Mouse (Mus musculus): Measurements from ENCODE around the gene Atxn2. TPM values are rescaled to one million over a fixed set of nuclear protein-coding genes. Genes with fewer than 3 reads are reported as not detected.
A peak's percentile ranks its signal among the peaks of the same experiment; 100 is the strongest.
"Not testable (repeated sequence)": the region's sequence is repeated elsewhere in the genome, so short reads cannot be mapped to it uniquely, and the experiment has no call there.

The Atxn2 gene
- polyA plus RNA-seq, 1 experiment from 2014 or later: 40.5 TPM

DNA sequence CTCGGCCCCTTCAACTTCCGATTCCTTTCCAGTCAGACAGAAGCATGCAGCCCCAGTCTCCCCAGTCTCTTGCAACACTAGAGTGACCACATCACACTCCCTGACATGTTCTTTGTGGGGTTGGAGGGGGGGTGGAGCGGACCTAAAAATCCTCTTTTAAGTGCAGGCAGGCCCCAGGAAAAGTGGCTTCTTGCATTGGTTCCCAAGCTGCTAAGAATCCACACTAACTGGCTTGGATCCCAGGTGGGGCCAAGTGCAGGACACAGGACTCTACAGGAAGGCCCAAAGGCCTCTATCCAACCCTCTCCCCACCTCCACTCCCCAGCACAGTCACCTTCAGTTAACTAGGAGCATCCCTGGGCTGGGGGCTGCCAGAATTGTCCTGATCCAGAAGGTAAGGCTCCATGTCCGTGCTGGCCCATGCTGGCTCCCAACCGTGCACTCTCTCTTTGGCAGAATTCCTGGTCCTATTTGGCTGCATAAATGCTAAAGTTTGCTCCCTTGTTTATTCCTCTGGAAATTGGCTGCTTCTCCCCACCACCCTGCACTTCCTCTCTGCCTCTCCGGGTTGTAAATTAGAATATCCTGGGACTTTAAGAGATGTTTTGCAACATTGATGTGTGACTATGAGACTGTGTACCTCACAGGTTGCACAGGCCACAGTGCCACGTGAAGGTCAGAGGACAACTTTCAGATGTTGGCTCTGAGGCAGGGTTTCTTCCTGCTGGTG lies 20.5 kb upstream of the Atxn2 start:
- 0 out of 2 replicates have a peak, but pooled peaks cover 4% of the 10 kb centered on the region for H3K4me1 ChIP-seq
- no peak overlapping the region for H3K9ac ChIP-seq
- 74% methylated on average over 7 of the region's 7 CpGs for WGBS (ENCODE audit: insufficient replicate concordance)
- no peak overlapping the region for H3K4me2 ChIP-seq
- H3K9me3 ChIP-seq (replicated peaks): no peaks in the 10 kb centered on the region
- peaks cover 23% of the 10 kb centered on the region for H3K36me3 ChIP-seq
- no peak overlapping the region for H3K4me3 ChIP-seq
- no peaks in the 10 kb centered on the region for H3K27me3 ChIP-seq (replicated peaks)
- no peak overlapping the region; the same call in 1 of the 2 replicates for H3K27ac ChIP-seq
- ATAC-seq: no peak

DNA sequence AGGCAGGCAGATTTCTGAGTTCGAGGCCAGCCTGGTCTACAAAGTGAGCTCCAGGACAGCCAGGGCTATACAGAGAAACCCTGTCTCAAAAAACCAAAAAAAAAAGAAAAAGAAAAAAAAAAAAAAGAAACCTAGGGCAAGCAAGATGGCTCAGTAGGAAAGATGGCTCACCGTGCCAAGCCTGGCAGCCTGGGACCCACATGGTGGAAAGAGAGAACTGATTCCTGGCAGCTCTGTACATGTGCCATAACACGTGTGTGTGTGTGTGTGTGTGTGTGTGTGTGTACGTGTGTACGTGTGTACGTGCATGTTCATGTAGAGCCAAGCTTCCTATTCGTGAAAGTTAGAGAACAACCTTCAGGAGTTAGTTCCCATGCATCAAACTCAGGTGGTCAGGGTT lies 19.7 kb upstream of the Atxn2 start:
- H3K9ac ChIP-seq; H3K4me1 ChIP-seq; ATAC-seq; H3K27me3 ChIP-seq (replicated peaks); H3K27ac ChIP-seq; H3K4me3 ChIP-seq; H3K4me2 ChIP-seq; H3K9me3 ChIP-seq (replicated peaks): not testable (repeated sequence)
- H3K36me3 ChIP-seq: peaks cover 15% of the 10 kb centered on the region
- WGBS (ENCODE audit: insufficient replicate concordance): 81% methylated on average over 7 of the region's 7 CpGs

DNA sequence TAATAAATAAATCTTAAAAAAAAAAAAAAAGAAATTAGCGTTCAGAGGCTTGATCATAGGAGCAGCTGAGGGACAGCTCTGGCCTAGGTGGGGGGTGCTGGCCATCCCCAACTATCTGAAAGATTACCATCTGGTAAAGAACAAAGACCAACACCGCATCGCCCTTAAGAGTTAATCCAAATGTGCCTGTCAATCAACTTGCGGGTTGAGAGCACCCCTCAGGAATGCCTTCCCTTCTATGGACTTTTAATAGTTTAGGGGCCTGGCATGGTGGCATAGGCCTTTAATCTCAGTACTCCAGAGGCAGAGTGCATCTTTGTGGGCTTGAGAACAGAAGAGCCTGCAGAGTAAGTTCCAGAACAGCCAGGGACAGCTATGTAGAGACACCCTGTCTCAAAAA lies 18.2 kb upstream of the Atxn2 start:
- H3K9me3 ChIP-seq (replicated peaks): no peaks in the 10 kb centered on the region
- H3K4me3 ChIP-seq: no peak overlapping the region
- no peak overlapping the region for H3K9ac ChIP-seq
- H3K27ac ChIP-seq: no peak overlapping the region
- H3K4me1 ChIP-seq: 0 out of 2 replicates have a peak, but pooled peaks cover 4% of the 10 kb centered on the region
- H3K36me3 ChIP-seq: 0 out of 2 replicates have a peak, but pooled peaks cover 2% of the 10 kb centered on the region
- no peaks in the 10 kb centered on the region for H3K27me3 ChIP-seq (replicated peaks)
- no peak for ATAC-seq
- no peak overlapping the region for H3K4me2 ChIP-seq
- WGBS (ENCODE audit: insufficient replicate concordance): 67% methylated on average over 4 of the region's 4 CpGs

DNA sequence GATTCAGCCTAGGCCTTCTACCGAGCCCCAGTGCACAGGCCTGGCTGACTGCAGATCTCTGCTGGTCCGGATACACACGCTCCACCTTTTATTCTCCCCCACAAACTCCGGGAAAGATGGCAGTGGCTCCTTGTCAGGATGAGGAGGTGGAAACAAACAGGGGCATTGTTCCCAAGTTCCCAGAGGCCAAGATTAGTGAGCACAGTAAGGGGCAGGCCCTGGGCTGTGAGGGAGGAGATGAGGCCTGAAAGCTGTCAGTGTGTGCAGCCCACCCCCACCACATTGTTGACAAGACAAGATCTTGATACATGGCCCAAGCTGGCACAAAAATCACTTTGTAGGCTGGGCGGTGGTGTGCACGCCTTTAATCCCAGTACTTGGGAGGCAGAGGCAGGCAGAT lies 14.4 kb upstream of the Atxn2 start:
- Histone ChIP-seq H3K27ac (no peak overlapping the region), H3K4me3 (no peak overlapping the region), H3K4me1 (peaks cover 27% of the 10 kb centered on the region), H3K9me3 (replicated peaks) (no peaks in the 10 kb centered on the region), H3K4me2 (no peak overlapping the region), H3K27me3 (replicated peaks) (no peaks in the 10 kb centered on the region), H3K36me3 (no peaks in the 10 kb centered on the region), H3K9ac (no peak overlapping the region)
- 72% methylated on average over 6 of the region's 6 CpGs for WGBS (ENCODE audit: insufficient replicate concordance)
- no peak for ATAC-seq

DNA sequence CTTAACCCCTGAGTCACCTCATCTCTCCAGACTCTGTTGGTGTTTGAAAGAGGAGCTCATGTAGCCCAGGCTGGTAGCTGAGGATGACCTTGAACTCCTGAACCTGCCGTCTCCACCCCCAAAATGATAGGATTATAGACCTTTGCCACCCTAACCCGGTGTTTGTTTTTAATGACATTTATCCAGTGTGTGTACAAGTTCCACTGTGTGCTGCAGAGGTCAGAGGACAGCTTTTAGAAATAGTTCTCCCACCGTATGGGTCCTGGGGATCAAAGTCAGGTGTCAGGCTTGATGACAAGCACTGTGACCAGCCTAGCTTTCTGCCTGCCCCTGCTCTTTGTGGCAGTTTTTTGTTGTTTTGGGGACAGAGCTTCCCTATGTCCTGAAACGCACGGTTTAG lies 11.2 kb upstream of the Atxn2 start:
- H3K4me3 ChIP-seq: no peak overlapping the region
- WGBS (ENCODE audit: insufficient replicate concordance): 51% methylated on average over 5 of the region's 5 CpGs
- no peaks in the 10 kb centered on the region for H3K9me3 ChIP-seq (replicated peaks)
- ATAC-seq: 0 out of 2 replicates have a peak, but pooled peaks have one; percentile 18
- no peaks in the 10 kb centered on the region for H3K36me3 ChIP-seq
- H3K9ac ChIP-seq: no peak overlapping the region
- H3K27me3 ChIP-seq (replicated peaks): no peaks in the 10 kb centered on the region
- H3K4me1 ChIP-seq: peaks cover 54% of the 10 kb centered on the region
- H3K27ac ChIP-seq: peak overlapping the region; percentile 95
- H3K4me2 ChIP-seq: 0 out of 2 replicates have a peak overlapping the region, but pooled peaks have one; percentile 0

DNA sequence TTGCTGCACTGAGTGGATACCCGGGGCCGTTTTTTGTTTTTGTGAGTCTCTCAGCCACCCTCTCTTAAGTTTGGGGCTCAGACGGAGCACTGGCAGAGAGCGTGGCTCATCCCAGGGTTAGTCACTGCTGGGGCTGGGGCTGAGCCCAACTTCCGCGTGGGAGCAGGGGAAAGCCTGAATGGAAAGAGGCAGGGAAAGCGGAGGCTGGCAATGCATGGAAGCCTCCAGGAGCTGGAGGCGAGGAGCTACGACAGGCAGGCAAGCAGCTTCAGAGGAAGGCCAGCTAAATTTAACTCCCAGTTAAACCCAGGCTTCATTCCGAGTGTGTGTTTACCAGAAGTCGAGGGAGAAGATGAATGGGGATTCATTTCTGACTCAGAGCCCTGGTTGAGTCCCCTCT lies 10.6 kb upstream of the Atxn2 start:
- peak overlapping the region; percentile 42; the same call in 1 of the 2 replicates for H3K9ac ChIP-seq
- H3K4me1 ChIP-seq: peaks cover 59% of the 10 kb centered on the region
- peak overlapping the region; percentile 95 for H3K27ac ChIP-seq
- peak overlapping the region; percentile 0 for H3K4me2 ChIP-seq
- no peaks in the 10 kb centered on the region for H3K27me3 ChIP-seq (replicated peaks)
- H3K4me3 ChIP-seq: no peak overlapping the region
- no peaks in the 10 kb centered on the region for H3K9me3 ChIP-seq (replicated peaks)
- ATAC-seq: no peak
- no peaks in the 10 kb centered on the region for H3K36me3 ChIP-seq
- WGBS (ENCODE audit: insufficient replicate concordance): 48% methylated on average over 11 of the region's 11 CpGs

DNA sequence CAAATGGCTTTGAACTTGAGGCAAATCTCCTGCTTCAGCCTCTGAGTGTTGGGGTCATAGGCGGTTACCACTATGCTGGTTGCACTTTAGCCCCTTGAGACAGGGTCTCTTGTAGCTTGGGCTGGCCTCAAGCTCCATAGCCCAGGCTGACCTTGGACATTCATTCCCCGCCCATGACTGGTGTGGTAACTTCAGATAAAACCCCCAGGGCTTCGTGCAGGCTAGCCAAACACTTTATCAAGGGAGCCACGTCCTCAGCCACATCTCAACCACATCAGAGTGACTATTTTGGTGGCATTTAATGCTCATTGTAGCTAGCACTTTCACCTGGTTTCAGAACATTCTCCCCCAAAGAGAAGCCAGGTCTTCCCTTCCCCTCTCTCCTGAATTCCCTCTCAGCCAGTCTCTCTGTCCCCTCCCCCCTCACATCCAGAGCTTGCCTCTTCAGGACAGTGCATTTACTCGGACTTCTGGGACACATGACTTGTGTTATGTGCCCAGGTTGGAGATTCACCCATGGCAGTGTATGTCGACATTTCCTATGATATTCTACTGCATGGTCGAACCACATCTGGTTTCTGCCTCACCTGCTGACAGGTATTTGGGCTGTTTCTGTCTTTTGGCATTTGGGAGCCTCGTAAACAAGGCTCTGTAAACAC lies 9.9 kb upstream of the Atxn2 start:
- H3K4me3 ChIP-seq: peak overlapping the region; percentile 33
- peaks cover 59% of the 10 kb centered on the region for H3K4me1 ChIP-seq
- peak; percentile 92 for ATAC-seq
- 19% methylated on average over 8 of the region's 8 CpGs for WGBS (ENCODE audit: insufficient replicate concordance)
- H3K9me3 ChIP-seq (replicated peaks): no peaks in the 10 kb centered on the region
- H3K27me3 ChIP-seq (replicated peaks): no peaks in the 10 kb centered on the region
- no peaks in the 10 kb centered on the region for H3K36me3 ChIP-seq
- H3K9ac ChIP-seq: peak overlapping the region; percentile 60
- H3K27ac ChIP-seq: peak overlapping the region; percentile 95
- peak overlapping the region; percentile 61 for H3K4me2 ChIP-seq

DNA sequence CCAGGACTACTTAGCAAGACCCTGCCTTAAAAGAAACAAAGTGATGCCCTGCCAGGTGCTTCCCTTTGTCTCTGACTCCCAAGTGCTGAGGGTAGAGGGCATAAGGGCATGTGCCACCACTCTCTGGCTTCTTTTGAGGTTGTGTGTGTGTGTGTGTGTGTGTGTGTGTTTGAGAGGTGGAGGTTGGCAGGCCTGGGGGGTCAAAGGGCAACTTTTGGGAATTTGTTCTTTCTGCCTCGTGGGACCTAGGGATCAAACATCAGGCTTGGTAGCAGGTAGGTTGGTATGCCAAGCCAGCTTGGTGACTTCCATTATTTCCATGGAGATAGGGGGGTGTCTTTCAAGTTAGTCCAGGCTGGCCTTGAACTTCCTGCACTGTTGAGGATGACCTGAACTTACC lies 7.8 kb upstream of the Atxn2 start:
- Histone ChIP-seq H3K4me3 (no peak overlapping the region), H3K9ac (no peak overlapping the region), H3K4me1 (peaks cover 59% of the 10 kb centered on the region), H3K4me2 (no peak overlapping the region), H3K27ac (peak overlapping the region; percentile 30; the same call in 1 of the 2 replicates), H3K9me3 (replicated peaks) (no peaks in the 10 kb centered on the region), H3K27me3 (replicated peaks) (no peaks in the 10 kb centered on the region), H3K36me3 (no peaks in the 10 kb centered on the region)
- 43% methylated on average over 1 of the region's 1 CpGs for WGBS (ENCODE audit: insufficient replicate concordance)
- ATAC-seq: no peak

DNA sequence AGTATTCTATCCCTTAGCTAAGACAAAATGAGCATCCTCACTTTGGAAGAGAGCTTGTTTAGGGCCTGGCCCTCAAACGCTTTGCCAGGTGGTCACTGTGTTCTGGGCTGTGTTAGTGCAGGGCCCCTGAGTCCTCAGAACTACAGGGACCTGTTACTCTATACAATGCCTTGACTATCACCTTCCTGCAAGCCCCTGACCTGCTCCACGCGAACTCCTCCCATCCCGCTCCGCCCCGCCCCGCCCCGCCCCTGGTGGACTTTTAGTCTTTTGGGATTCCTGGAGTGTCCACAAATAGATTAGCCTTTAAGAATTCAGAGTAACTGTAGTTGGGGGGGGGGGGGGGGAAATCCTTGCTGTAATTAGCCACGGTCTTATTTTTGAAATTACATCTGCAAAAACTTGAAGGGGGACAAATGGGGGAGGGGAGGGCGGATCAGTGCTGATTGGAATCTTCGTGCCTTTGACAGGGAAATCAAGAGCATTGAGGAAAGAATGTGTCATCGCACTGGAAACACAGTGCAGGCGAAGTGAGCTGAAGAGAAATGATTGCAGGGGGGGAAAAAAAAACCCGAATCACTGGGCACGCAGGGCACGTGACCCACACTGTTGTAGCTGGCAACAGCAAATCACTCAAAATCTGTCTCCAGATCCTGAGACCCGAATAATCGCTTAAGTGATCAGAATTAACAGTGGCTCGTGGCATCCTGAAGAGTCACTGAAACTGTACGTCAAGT lies 6.5 kb upstream of the Atxn2 start:
- peak overlapping the region; percentile 46; the same call in 1 of the 2 replicates for H3K27ac ChIP-seq
- ATAC-seq: peak; percentile 30; the same call in 1 of the 2 replicates

DNA sequence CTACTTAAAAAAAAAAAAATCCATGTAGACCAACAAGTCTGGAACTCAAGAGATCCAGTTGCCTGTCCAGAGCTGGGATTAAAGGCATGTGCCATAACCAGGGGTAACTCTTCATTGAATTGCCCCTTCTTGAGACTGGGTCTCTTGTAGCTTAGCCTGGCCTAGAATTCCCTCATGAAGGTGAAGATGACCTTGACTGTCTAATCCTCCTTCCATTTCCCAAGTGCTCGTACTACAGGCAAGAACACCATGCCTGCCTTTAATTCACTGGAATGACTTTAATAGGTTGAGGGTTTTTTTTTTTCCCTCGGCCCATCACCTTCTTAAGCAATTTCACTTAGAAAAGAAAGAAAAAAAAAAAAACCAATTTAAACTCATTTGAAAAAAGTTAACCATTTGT lies 735 bp upstream of the Atxn2 start:
- peak overlapping the region; percentile 94; the same call in 1 of the 2 replicates for H3K9ac ChIP-seq
- peak overlapping the region; percentile 49; the same call in 1 of the 2 replicates for H3K27ac ChIP-seq
- peak overlapping the region; percentile 91 for H3K4me3 ChIP-seq
- no peak for ATAC-seq
- H3K4me2 ChIP-seq: peak overlapping the region; percentile 92
- no peaks in the 10 kb centered on the region for H3K9me3 ChIP-seq (replicated peaks)
- 51% methylated on average over 2 of the region's 2 CpGs for WGBS (ENCODE audit: insufficient replicate concordance)
- H3K27me3 ChIP-seq (replicated peaks): no peaks in the 10 kb centered on the region
- H3K36me3 ChIP-seq: no peaks in the 10 kb centered on the region
- peaks cover 38% of the 10 kb centered on the region for H3K4me1 ChIP-seq

More for the DNA sequence above, 6.5 kb upstream of the Atxn2 start:
- 0 out of 2 replicates have a peak overlapping the region, but pooled peaks have one; percentile 30 for H3K9ac ChIP-seq
- peaks cover 53% of the 10 kb centered on the region for H3K4me1 ChIP-seq
- H3K27me3 ChIP-seq (replicated peaks): no peaks in the 10 kb centered on the region
- H3K36me3 ChIP-seq: no peaks in the 10 kb centered on the region
- 11% methylated on average over 20 of the region's 20 CpGs for WGBS (ENCODE audit: insufficient replicate concordance)
- H3K9me3 ChIP-seq (replicated peaks): no peaks in the 10 kb centered on the region
- peak overlapping the region; percentile 66 for H3K4me2 ChIP-seq
- H3K4me3 ChIP-seq: peak overlapping the region; percentile 32

DNA sequence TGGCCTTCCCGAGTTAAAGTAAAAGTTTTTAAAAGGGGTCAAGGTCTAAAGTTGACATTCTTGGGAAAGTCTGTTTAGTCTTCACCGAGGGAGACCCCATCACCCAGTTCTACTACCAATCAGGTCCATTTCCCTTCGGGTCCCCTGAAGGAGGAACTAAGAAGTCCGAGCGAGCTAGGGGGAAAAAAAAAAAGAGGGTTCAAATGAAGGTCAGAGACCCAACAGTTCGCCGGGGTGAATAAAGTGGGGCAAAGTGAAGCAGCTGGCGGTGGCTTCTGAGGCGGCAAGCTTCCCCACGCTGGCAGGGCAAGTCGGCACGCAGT lies 325 bp upstream of the Atxn2 start:
- H3K4me3 ChIP-seq: peak overlapping the region; percentile 91
- H3K4me2 ChIP-seq: peak overlapping the region; percentile 92
- H3K27me3 ChIP-seq (replicated peaks): no peaks in the 10 kb centered on the region
- 2% methylated on average over 12 of the region's 12 CpGs for WGBS (ENCODE audit: insufficient replicate concordance)
- no peaks in the 10 kb centered on the region for H3K36me3 ChIP-seq
- no peak for ATAC-seq
- peak overlapping the region; percentile 96 for H3K27ac ChIP-seq
- no peaks in the 10 kb centered on the region for H3K9me3 ChIP-seq (replicated peaks)
- H3K9ac ChIP-seq: peak overlapping the region; percentile 94
- peaks cover 41% of the 10 kb centered on the region for H3K4me1 ChIP-seq

DNA sequence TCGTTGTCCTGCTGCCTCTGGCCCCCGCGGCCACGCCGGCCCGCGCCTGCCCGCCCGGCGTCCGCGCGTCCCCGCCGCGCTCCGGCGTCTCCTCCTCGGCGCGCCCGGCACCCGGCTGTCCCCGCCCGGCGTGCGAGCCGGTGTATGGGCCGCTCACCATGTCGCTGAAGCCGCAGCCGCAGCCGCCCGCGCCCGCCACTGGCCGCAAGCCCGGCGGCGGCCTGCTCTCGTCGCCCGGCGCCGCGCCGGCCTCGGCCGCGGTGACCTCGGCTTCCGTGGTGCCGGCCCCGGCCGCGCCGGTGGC lies 743 bp downstream of the Atxn2 start:
- H3K4me3 ChIP-seq: peak overlapping the region; percentile 91

More for the DNA sequence above, 743 bp downstream of the Atxn2 start:
- peak; percentile 72 for ATAC-seq
- Histone ChIP-seq H3K9me3 (replicated peaks) (no peaks in the 10 kb centered on the region), H3K36me3 (peaks cover 1% of the 10 kb centered on the region; the same call in 1 of the 2 replicates), H3K4me2 (peak overlapping the region; percentile 99), H3K27ac (peak overlapping the region; percentile 96), H3K27me3 (replicated peaks) (no peaks in the 10 kb centered on the region), H3K9ac (peak overlapping the region; percentile 94), H3K4me1 (peaks cover 51% of the 10 kb centered on the region)
- under 1% methylated on average over 35 of the region's 57 CpGs for WGBS (ENCODE audit: insufficient replicate concordance)
